Mouse (Mus musculus): Measurements from ENCODE around the gene Arap1.

DNA sequence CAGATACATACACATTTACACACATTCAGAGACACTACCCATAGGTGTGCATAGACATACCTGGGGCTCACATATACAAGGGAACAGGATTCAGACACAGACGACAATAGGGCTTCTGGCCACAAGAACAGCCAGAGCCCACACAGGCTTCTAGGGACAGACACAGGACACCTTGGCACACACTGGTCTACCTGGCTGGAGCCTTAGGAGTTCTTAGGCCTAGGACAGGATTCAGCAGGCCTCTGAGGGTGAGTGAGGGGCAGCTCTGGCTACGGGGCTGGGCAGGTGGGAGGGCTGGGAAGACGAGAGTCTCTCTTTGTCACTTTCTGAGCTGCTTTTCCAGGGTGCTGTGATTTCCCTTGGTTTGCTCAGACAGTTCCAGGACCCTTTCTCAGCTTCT is 30.4 kb downstream of the Arap1 start:
- TF ChIP-seq CTCF (IDR thresholded peaks at IDR 0.05; ENCODE audit: low read depth, low read length) (no peak), POLR2A (IDR thresholded peaks at IDR 0.05; ENCODE audit: extremely low read depth, insufficient read depth, low read length) (no peak)
